Mouse (Mus musculus) hindbrain, postnatal 0 days (tissue): Measurements from ENCODE around the gene Tspan33. TPM values are rescaled to one million over a fixed set of nuclear protein-coding genes. Genes with fewer than 3 reads are reported as not detected.

Source experiments
- ATAC-seq: fragments of 200-750 bp; cut with Nextera tagmentation; 2 replicates; pipeline ENCODE4 v1.8.0; 2017; ENCODE audit warnings: mild to moderate bottlenecking, moderate TSS enrichment, moderate library complexity
- DNase-seq: peaks from one replicate; pipeline ENCODE4 v3.0.0-alpha.2; 2015; ENCODE audit warnings: low spot score
- H3K27ac ChIP-seq: fragments of 300-500 bp; sonication (generic); 2 replicates; pipeline ENCODE4 v1.5.1; 2014; ENCODE audit warnings: mild to moderate bottlenecking
- H3K27me3 ChIP-seq: fragments of 300-500 bp; sonication (generic); 2 replicates; pipeline ENCODE4 v1.6.1; 2014; ENCODE audit warnings: low read length, mixed read lengths; ENCODE audit not compliant: insufficient read depth
- H3K36me3 ChIP-seq: fragments of 300-500 bp; sonication (generic); 2 replicates; pipeline ENCODE4 v1.6.1; 2014; ENCODE audit warnings: low read length, mixed read lengths; ENCODE audit not compliant: insufficient read depth
- H3K4me1 ChIP-seq: fragments of 300-500 bp; sonication (generic); 2 replicates; pipeline ENCODE4 v1.6.1; 2014; ENCODE audit warnings: antibody characterized with exemption, low read length, mixed read lengths; ENCODE audit not compliant: insufficient read depth
- H3K4me2 ChIP-seq: fragments of 300-500 bp; sonication (generic); 2 replicates; pipeline ENCODE4 v1.6.1; 2014; ENCODE audit warnings: low read depth, mild to moderate bottlenecking, low read length, moderate library complexity, mixed read lengths
- H3K4me3 ChIP-seq: fragments of 300-500 bp; sonication (generic); 2 replicates; pipeline ENCODE4 v1.5.1; 2014; ENCODE audit warnings: low read length
- H3K9ac ChIP-seq: fragments of 300-500 bp; sonication (generic); replicated peaks from 2 replicates; pipeline ENCODE4 v1.6.1; 2014; ENCODE audit warnings: mild to moderate bottlenecking, low read length, moderate library complexity, mixed read lengths
- H3K9me3 ChIP-seq: fragments of 300-500 bp; sonication (generic); 2 replicates; pipeline ENCODE4 v1.6.1; 2016; ENCODE audit warnings: low read length, mixed read lengths
- CTCF ChIP-seq: IDR thresholded peaks from 2 replicates; pipeline ENCODE4 v1.5.1; 2016; ENCODE audit warnings: antibody characterized with exemption, control low read depth, low read depth
- WGBS: fragments of 180-500 bp; shearing (Covaris S2); extraction: QIAGEN DNeasy Blood & Tissue Kit; methylation state at CpG from one replicate; pipeline ENCODE4 v1.1.7; 2014; 5-methylcytosine and 5-hydroxymethylcytosine counted together
- polyA plus RNA-seq: library from polyadenylated mRNA; unstranded; fragments of >200 nt; fragmentation: Nextera tagmentation; extraction: Ambion mirVana; gene quantifications from 2 replicates; pipeline ENCODE4 v1.2.1, GENCODE M21; 2015
- total RNA-seq: library from RNA; depleted of rRNA; stranded (reverse); fragments of >200 nt; gene quantifications from 2 replicates; pipeline ENCODE4 v1.2.3, GENCODE M21; 2014

Tspan33 gene
- total and polyA plus RNA-seq, 2 experiments from 2014 or later: 15.5 to 23.9 TPM

- peak; percentile 90 for DNase-seq
- H3K27ac ChIP-seq: no peak overlapping the region
- no peaks in the 10 kb centered on the region for H3K27me3 ChIP-seq
- 44% methylated on average over 3 of the region's 3 CpGs for WGBS
- peak; percentile 38; the same call in 1 of the 2 replicates for ATAC-seq
- H3K9ac ChIP-seq: no peak overlapping the region
- no peaks in the 10 kb centered on the region for H3K9me3 ChIP-seq
- H3K4me3 ChIP-seq: no peak overlapping the region
- H3K36me3 ChIP-seq: no peaks in the 10 kb centered on the region; the same call in 1 of the 2 replicates
- H3K4me2 ChIP-seq: no peak overlapping the region
- peak; percentile 86 for TF ChIP-seq CTCF
- peaks cover 7% of the 10 kb centered on the region; the same call in 1 of the 2 replicates for H3K4me1 ChIP-seq
Observed at GRCm38 (mm10) chr6:29712011-29712584, 18.1 kb downstream of the Tspan33 start.

DNA sequence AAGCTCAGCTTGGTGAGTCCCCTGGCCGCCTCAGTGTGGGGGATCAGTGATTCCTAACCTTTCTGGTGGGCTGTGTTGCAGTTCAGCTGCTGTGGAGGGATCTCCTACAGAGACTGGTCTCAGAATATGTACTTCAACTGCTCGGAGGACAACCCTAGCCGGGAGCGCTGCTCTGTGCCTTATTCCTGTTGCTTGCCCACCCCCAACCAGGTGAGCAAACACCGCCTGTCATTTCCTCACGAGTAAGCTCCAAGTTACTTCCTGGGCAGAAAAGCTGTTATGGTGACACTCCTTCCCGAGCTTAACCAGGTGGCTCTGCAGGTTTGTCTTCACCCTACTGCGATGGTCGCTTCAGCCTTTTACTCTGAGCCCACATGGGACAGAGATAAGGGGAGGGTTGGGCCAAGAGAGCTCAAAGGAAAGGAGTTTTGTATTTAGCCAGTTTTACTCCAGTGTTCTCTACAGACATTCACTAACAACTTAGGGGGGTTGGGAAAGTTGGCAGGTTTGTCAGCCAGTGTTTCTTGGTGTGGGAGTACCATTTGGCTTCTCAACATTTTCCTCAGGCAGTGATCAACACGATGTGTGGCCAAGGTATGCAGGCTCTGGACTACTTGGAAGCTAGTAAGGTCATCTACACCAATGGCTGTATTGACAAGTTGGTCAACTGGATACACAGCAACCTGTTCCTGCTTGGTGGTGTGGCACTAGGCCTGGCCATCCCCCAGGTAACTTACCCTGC lies 22.8 kb downstream of the Tspan33 start:
- no peak overlapping the region for H3K4me3 ChIP-seq
- no peak for ATAC-seq
- no peaks in the 10 kb centered on the region for H3K9me3 ChIP-seq
- peaks cover 24% of the 10 kb centered on the region for H3K4me1 ChIP-seq
- H3K36me3 ChIP-seq: no peaks in the 10 kb centered on the region; the same call in 1 of the 2 replicates
- DNase-seq: no peak
- H3K4me2 ChIP-seq: no peak overlapping the region
- H3K27ac ChIP-seq: peak overlapping the region; percentile 75; the same call in 1 of the 2 replicates
- no peak for TF ChIP-seq CTCF
- WGBS: 77% methylated on average over 10 of the region's 10 CpGs
- no peaks in the 10 kb centered on the region for H3K27me3 ChIP-seq
- H3K9ac ChIP-seq: no peak overlapping the region

DNA sequence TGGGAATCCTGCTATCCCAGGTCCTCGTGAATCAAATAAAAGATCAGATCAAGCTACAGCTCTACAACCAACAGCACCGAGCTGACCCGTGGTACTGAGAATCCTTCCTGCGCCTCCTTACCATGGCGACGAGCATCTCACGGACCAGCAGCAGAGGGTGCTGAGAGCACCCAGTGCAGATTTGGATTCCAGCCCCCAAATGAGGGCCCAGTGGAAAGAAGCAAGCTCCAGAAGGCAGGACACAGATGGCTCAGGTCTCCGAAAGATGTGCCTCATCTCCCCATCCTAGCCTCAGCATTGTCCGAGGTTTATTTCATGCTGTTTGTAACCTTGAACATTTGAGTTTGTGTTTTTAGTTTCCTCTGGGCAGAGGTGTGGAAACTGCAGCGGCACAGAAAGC lies 23.5 kb downstream of the Tspan33 start:
- 44% methylated on average over 10 of the region's 10 CpGs for WGBS
- peak overlapping the region; percentile 39; the same call in 1 of the 2 replicates for H3K9ac ChIP-seq

GRCm38 (mm10) chr6:29717952-29718521 lies 24.0 kb downstream of the Tspan33 start:
- Histone ChIP-seq H3K9ac (peak overlapping the region; percentile 39; the same call in 1 of the 2 replicates), H3K27ac (peak overlapping the region; percentile 75), H3K4me1 (peaks cover 24% of the 10 kb centered on the region), H3K4me3 (no peak overlapping the region; the same call in 1 of the 2 replicates), H3K4me2 (peak overlapping the region; percentile 56), H3K9me3 (no peaks in the 10 kb centered on the region), H3K27me3 (no peaks in the 10 kb centered on the region), H3K36me3 (no peaks in the 10 kb centered on the region; the same call in 1 of the 2 replicates)
- ATAC-seq: peak; percentile 76
- no peak for TF ChIP-seq CTCF
- peak; percentile 72 for DNase-seq
- 10% methylated on average over 14 of the region's 14 CpGs for WGBS

More for the DNA sequence above, 23.5 kb downstream of the Tspan33 start:
- no peak for DNase-seq
- no peak overlapping the region for H3K4me3 ChIP-seq
- no peak; the same call in 1 of the 2 replicates for ATAC-seq
- H3K4me2 ChIP-seq: peak overlapping the region; percentile 56
- no peaks in the 10 kb centered on the region for H3K27me3 ChIP-seq
- peak overlapping the region; percentile 75 for H3K27ac ChIP-seq
- no peaks in the 10 kb centered on the region; the same call in 1 of the 2 replicates for H3K36me3 ChIP-seq
- H3K9me3 ChIP-seq: no peaks in the 10 kb centered on the region
- H3K4me1 ChIP-seq: peaks cover 24% of the 10 kb centered on the region
- peak; percentile 16; the same call in 1 of the 2 replicates for TF ChIP-seq CTCF

GRCm38 (mm10) chr6:29718894-29719329 lies 24.9 kb downstream of the Tspan33 start:
- ATAC-seq (peak; percentile 73), DNase-seq (peak; percentile 63)
- 7% methylated on average over 15 of the region's 15 CpGs for WGBS
- no peak for TF ChIP-seq CTCF
- no peaks in the 10 kb centered on the region; the same call in 1 of the 2 replicates for H3K36me3 ChIP-seq
- peak overlapping the region; percentile 30 for H3K4me3 ChIP-seq
- no peaks in the 10 kb centered on the region for H3K27me3 ChIP-seq
- H3K4me2 ChIP-seq: peak overlapping the region; percentile 56
- peak overlapping the region; percentile 19 for H3K9ac ChIP-seq
- H3K4me1 ChIP-seq: peaks cover 24% of the 10 kb centered on the region
- no peaks in the 10 kb centered on the region for H3K9me3 ChIP-seq
- H3K27ac ChIP-seq: peak overlapping the region; percentile 75

- H3K4me3 ChIP-seq: no peak overlapping the region
- peaks cover 24% of the 10 kb centered on the region for H3K4me1 ChIP-seq
- ATAC-seq (no peak), DNase-seq (no peak)
- no peak overlapping the region for H3K27ac ChIP-seq
- H3K36me3 ChIP-seq: no peaks in the 10 kb centered on the region
- no peaks in the 10 kb centered on the region for H3K9me3 ChIP-seq
- 84% methylated on average over 2 of the region's 2 CpGs for WGBS
- TF ChIP-seq CTCF: no peak
- H3K9ac ChIP-seq: no peak overlapping the region
- H3K27me3 ChIP-seq: no peaks in the 10 kb centered on the region
- no peak overlapping the region for H3K4me2 ChIP-seq
Observed at GRCm38 (mm10) chr6:29721890-29722289, 27.9 kb downstream of the Tspan33 start.
